Mouse (Mus musculus): ENCODE results near the gene Nol6. TPM values are rescaled to one million over a fixed set of nuclear protein-coding genes. Genes with fewer than 3 reads are reported as not detected.

The Nol6 gene
- polyA plus RNA-seq, 1 experiment from 2014 or later = 27.1 TPM

GRCm38 (mm10) chr4:41136811-41137210 is 12.6 kb upstream of the Nol6 start:
- WGBS = 0% methylated on average over 8 of the region's 8 CpGs
- peaks cover 4% of the 10 kb centered on the region; the same call in 1 of the 2 replicates for H3K4me1 ChIP-seq
- peak overlapping the region; percentile 100 for H3K27ac ChIP-seq
- H3K27me3 ChIP-seq (replicated peaks) = no peaks in the 10 kb centered on the region
- H3K9me3 ChIP-seq = no peaks in the 10 kb centered on the region
- H3K4me2 ChIP-seq (replicated peaks) = peak overlapping the region; percentile 77
- H3K9ac ChIP-seq = peak overlapping the region; percentile 100
- H3K4me3 ChIP-seq = peak overlapping the region; percentile 94
- ATAC-seq (ENCODE audit: low FRiP score, low read depth) = no peak
- H3K36me3 ChIP-seq = peaks cover 20% of the 10 kb centered on the region; the same call in 1 of the 2 replicates

DNA sequence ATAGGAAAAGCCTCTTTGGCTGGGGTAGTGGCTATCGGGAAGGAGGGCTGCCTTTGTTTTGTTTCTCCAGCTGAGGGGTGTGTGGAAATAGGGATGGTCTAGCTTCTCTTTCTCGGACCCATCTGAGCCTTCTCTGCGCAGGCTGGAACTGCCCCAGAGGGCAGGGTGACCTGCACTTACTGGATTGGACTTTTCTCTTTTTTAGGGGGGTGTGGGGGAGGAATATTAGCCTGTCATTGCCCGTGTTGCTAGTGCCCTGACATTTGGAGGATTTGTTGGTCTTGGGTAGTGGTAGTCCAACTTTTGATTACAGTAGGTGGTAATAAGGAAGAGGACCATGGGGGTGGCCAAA is 12.2 kb upstream of the Nol6 start:
- Histone ChIP-seq H3K4me1 (peaks cover 4% of the 10 kb centered on the region; the same call in 1 of the 2 replicates), H3K4me2 (replicated peaks) (peak overlapping the region; percentile 77), H3K9me3 (no peaks in the 10 kb centered on the region), H3K27ac (peak overlapping the region; percentile 100), H3K9ac (peak overlapping the region; percentile 100), H3K36me3 (peaks cover 16% of the 10 kb centered on the region; the same call in 1 of the 2 replicates), H3K4me3 (peak overlapping the region; percentile 94), H3K27me3 (replicated peaks) (no peaks in the 10 kb centered on the region)
- WGBS = 1% methylated on average over 4 of the region's 4 CpGs
- peak; percentile 26; the same call in 1 of the 2 replicates for ATAC-seq (ENCODE audit: low FRiP score, low read depth)

GRCm38 (mm10) chr4:41135711-41136453 is 11.6 kb upstream of the Nol6 start, which contains the start of gene Ube2r2:
Gene Ube2r2, plus strand, starts transcription at chr4:41135743.
- Histone ChIP-seq H3K9me3 (no peaks in the 10 kb centered on the region), H3K4me3 (peak within 1 kb of the TSS; percentile 94), H3K27ac (peak within 1 kb of the TSS; percentile 100), H3K4me2 (replicated peaks) (peak within 1 kb of the TSS; percentile 77), H3K27me3 (replicated peaks) (no peaks in the 10 kb centered on the region), H3K4me1 (peaks cover 4% of the 10 kb centered on the region; the same call in 1 of the 2 replicates), H3K36me3 (peaks cover 10% of the 10 kb centered on the region; the same call in 1 of the 2 replicates), H3K9ac (peak within 1 kb of the TSS; percentile 100)
- peak; percentile 83 for ATAC-seq (ENCODE audit: low FRiP score, low read depth)
- WGBS = under 1% methylated on average over 65 of the region's 65 CpGs

GRCm38 (mm10) chr4:41134935-41135710 is 10.9 kb upstream of the Nol6 start:
- Histone ChIP-seq H3K4me1 (peaks cover 4% of the 10 kb centered on the region; the same call in 1 of the 2 replicates), H3K4me3 (peak overlapping the region; percentile 94), H3K27me3 (replicated peaks) (no peaks in the 10 kb centered on the region), H3K36me3 (peaks cover 8% of the 10 kb centered on the region; the same call in 1 of the 2 replicates), H3K4me2 (replicated peaks) (peak overlapping the region; percentile 77), H3K27ac (peak overlapping the region; percentile 100), H3K9me3 (no peaks in the 10 kb centered on the region), H3K9ac (peak overlapping the region; percentile 100)
- peak; percentile 94 for ATAC-seq (ENCODE audit: low FRiP score, low read depth)
- under 1% methylated on average over 30 of the region's 70 CpGs for WGBS

- no peak for ATAC-seq (ENCODE audit: low FRiP score, low read depth)
- Histone ChIP-seq H3K27ac (no peak overlapping the region), H3K36me3 (0 out of 2 replicates have a peak, but pooled peaks cover 2% of the 10 kb centered on the region), H3K27me3 (replicated peaks) (no peaks in the 10 kb centered on the region), H3K4me1 (peaks cover 4% of the 10 kb centered on the region; the same call in 1 of the 2 replicates), H3K9me3 (no peaks in the 10 kb centered on the region), H3K4me3 (no peak overlapping the region), H3K4me2 (replicated peaks) (no peak overlapping the region), H3K9ac (no peak overlapping the region)
- 73% methylated on average over 6 of the region's 6 CpGs for WGBS
Observed at GRCm38 (mm10) chr4:41133529-41134291, 9.5 kb upstream of the Nol6 start.

DNA sequence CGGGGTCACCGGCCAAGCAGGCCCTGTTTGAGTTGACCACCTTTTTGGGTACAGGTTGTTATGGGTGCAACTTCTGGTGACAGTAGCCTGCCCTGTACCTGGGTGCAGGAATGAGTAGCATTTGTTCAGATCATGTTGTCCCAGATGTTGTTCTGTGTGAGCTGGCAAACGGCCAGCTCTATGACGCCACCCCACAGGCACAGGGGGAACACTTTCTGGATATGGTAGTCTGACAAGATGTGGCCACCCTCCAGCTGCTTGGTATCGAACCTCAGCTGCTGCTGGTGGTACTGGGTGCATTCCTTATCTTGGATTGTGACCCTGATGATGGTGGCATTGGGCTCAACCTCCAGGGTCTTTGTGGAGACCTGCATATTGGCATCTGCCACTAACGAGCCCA is 8.2 kb upstream of the Nol6 start:
- no peaks in the 10 kb centered on the region for H3K9me3 ChIP-seq
- H3K4me2 ChIP-seq (replicated peaks) = no peak overlapping the region
- WGBS = 83% methylated on average over 6 of the region's 6 CpGs
- H3K36me3 ChIP-seq = no peaks in the 10 kb centered on the region
- no peak overlapping the region for H3K4me3 ChIP-seq
- H3K27ac ChIP-seq = no peak overlapping the region
- H3K4me1 ChIP-seq = peaks cover 4% of the 10 kb centered on the region; the same call in 1 of the 2 replicates
- ATAC-seq (ENCODE audit: low FRiP score, low read depth) = no peak
- H3K9ac ChIP-seq = no peak overlapping the region
- no peaks in the 10 kb centered on the region for H3K27me3 ChIP-seq (replicated peaks)

DNA sequence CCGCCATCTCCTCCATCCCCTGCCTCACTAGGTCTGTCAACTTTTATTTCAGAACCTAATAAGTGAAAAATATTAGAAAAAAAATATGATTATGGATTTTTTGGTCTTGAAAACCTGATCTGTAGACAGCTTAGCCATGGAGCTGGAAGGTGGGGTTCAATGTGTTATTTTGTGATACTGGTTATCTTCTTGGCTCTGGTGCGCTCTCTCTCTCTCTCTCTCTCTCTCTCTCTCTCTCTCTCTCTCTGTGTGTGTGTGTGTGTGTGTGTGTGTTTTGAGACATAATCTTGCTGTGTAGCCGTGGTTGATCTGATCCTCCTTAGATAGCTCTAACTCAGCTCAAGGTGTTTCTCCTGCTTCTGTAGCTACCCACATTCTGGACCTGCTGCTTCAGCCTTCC is 5.6 kb upstream of the Nol6 start:
- Histone ChIP-seq H3K9ac (no peak overlapping the region), H3K36me3 (no peaks in the 10 kb centered on the region), H3K4me2 (replicated peaks) (no peak overlapping the region), H3K27ac (no peak overlapping the region), H3K4me3 (no peak overlapping the region), H3K4me1 (no peaks in the 10 kb centered on the region), H3K9me3 (no peaks in the 10 kb centered on the region), H3K27me3 (replicated peaks) (no peaks in the 10 kb centered on the region)
- no peak for ATAC-seq (ENCODE audit: low FRiP score, low read depth)
- WGBS = 91% methylated on average over 3 of the region's 3 CpGs

DNA sequence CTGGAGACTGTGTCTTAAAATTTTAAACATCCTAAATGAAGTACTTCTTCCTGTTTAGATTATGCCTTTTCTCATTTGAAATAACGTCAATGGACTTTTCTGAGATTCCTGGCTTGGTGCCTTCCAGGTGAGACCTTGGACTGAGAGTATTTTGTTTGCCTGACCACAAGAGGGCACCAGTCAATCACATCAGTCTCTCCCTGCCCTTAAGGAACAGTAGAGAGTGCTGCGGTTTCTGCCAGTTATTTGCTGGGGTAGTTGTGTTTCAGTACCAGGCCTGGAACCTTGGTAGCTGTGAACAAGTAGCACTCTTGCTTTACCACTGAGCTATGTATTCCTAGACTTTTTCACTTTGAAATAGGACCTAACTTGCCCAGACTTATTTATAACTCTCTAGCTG is 5.2 kb upstream of the Nol6 start:
- Histone ChIP-seq H3K4me3 (no peak overlapping the region), H3K36me3 (no peaks in the 10 kb centered on the region), H3K4me2 (replicated peaks) (no peak overlapping the region), H3K4me1 (no peaks in the 10 kb centered on the region), H3K9me3 (no peaks in the 10 kb centered on the region), H3K27me3 (replicated peaks) (no peaks in the 10 kb centered on the region), H3K9ac (no peak overlapping the region), H3K27ac (no peak overlapping the region)
- ATAC-seq (ENCODE audit: low FRiP score, low read depth) = 0 out of 2 replicates have a peak, but pooled peaks have one; percentile 45
- WGBS = 9% methylated on average over 2 of the region's 2 CpGs

GRCm38 (mm10) chr4:41118706-41119292 is 5.5 kb downstream of the Nol6 start:
- Histone ChIP-seq H3K4me2 (replicated peaks) (no peak overlapping the region), H3K9ac (0 out of 2 replicates have a peak overlapping the region, but pooled peaks have one; percentile 21), H3K4me3 (no peak overlapping the region), H3K27ac (no peak overlapping the region), H3K36me3 (peaks cover 84% of the 10 kb centered on the region), H3K27me3 (replicated peaks) (no peaks in the 10 kb centered on the region), H3K9me3 (no peaks in the 10 kb centered on the region), H3K4me1 (peaks cover 6% of the 10 kb centered on the region)
- ATAC-seq (ENCODE audit: low FRiP score, low read depth) = no peak
- 77% methylated on average over 11 of the region's 11 CpGs for WGBS

DNA sequence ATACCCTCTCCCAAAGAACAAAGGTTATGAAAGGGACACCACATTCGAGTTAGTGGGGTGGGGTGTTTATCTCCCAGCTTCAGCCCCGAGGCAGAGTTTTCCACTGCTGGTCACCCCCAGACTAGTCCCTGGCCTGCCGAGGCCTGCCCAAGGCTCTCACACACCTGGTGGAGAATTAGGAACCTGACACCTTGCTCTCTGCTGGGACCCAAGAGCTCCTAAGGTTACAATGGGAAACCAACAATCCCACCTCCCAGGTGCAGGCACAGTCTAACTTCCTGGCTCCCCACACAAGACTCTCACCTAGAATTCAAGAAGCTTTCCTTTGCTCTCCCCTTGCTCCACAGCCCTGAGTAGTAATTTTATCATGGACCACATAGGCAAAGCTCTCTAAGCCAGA is 7.4 kb downstream of the Nol6 start:
- Histone ChIP-seq H3K4me1 (no peaks in the 10 kb centered on the region), H3K9me3 (no peaks in the 10 kb centered on the region), H3K4me2 (replicated peaks) (no peak overlapping the region), H3K27me3 (replicated peaks) (no peaks in the 10 kb centered on the region), H3K9ac (no peak overlapping the region), H3K4me3 (no peak overlapping the region), H3K36me3 (peaks cover 78% of the 10 kb centered on the region), H3K27ac (no peak overlapping the region)
- no peak for ATAC-seq (ENCODE audit: low FRiP score, low read depth)
- WGBS = 85% methylated on average over 3 of the region's 3 CpGs

- Histone ChIP-seq H3K4me3 (no peak overlapping the region), H3K4me2 (replicated peaks) (no peak overlapping the region), H3K9ac (no peak overlapping the region), H3K27ac (no peak overlapping the region), H3K4me1 (no peaks in the 10 kb centered on the region), H3K27me3 (replicated peaks) (no peaks in the 10 kb centered on the region), H3K9me3 (no peaks in the 10 kb centered on the region), H3K36me3 (peaks cover 68% of the 10 kb centered on the region)
- WGBS = 95% methylated on average over 15 of the region's 15 CpGs
- ATAC-seq (ENCODE audit: low FRiP score, low read depth) = no peak
Observed at GRCm38 (mm10) chr4:41115793-41116192, 8.5 kb downstream of the Nol6 start.

Measured in neural tube, embryonic 12.5 days (tissue).